Mouse (Mus musculus) urinary bladder, adult 2 months (tissue): ENCODE results near the gene Tnfrsf14. TPM values are rescaled to one million over a fixed set of nuclear protein-coding genes. Genes with fewer than 3 reads are reported as not detected.
A peak's percentile ranks its signal among the peaks of the same experiment; 100 is the strongest.

Source experiments
- DNase-seq: peaks from one replicate; pipeline ENCODE4 v3.0.0; 2022; ENCODE audit warnings: low spot score
- polyA plus RNA-seq: library from polyadenylated mRNA; depleted of rRNA; stranded (reverse); fragments of >200 nt; gene quantifications from 2 replicates; pipeline ENCODE4 v1.2.3, GENCODE M21; 2012

Tnfrsf14 gene
- polyA plus RNA-seq, 1 experiment, result 18.8 TPM

DNA sequence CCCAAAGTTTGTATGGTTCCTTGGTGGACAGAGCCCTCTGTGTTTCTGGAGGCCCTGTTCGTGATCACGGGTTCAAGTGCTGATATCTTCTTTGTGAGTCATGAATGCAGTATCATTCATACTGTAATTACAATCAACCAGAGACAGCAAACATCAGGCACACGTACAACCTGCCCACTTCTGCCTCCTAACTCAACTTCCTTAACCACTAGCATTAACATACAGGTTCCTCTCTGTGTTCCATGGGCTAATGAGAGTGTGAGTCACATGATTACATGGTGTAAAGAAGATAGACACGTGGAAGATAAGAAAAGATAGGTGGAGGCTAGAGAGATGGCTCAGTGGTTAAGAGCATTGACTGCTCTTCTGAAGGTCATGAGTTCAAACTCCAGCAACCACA lies 11.7 kb downstream of the Tnfrsf14 start:
- no peak for DNase-seq

DNA sequence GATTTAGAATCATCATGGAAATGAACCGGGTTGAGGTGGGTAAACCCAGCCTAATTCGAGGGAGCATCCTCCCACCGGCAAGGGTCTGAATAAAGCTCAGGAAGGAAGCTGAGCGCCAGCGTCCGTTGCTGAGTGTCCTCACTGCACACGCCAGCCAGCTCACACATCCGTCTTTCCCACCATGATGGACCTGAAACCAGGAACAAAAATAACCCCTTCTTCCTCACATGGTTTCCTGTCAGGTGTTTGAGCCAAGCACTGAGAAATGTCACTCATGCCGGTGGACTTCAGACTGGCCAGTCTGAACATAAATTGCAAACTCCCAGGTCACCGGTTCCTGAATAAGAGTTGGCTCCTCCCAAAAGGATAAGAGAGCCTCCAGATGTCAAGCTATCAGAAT lies 13.1 kb downstream of the Tnfrsf14 start:
- no peak for DNase-seq

DNA sequence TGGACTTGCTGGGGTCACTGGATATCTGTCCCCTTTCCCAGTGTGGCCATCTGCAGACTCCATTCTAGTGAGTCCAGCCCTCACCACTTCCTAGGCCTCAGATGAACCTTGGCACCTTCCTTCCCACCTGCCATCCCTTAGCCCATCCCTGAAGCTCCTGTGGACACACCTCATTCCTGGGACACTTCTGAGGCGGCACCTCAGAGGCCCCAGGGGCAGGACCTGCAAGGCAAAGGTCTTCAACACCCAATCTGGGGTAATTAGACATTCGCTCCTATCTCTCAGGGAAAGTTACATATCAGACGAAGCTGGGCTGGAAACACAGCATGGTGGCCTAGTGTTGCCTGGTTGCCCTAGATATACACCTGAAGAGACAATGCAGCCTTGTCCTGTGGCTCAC lies 13.7 kb downstream of the Tnfrsf14 start:
- DNase-seq, result no peak

DNA sequence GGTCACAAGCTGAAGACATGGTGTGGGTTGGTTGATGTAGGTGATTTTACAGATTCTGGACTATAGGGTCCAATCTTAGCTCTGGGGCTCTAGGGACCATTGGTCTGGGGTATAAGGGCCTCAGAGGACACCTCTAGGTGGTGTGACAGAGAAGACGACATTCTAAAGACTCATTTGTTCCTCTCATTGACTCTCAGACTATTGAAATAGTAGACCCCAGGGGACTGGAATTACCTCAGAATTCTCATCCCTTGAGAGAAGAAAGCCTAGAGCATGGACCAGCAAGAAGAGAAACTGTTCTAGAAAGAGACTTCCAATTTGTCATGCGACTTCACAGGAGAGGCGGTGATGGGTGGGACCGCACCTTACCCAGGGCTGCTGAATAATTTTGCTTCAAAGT lies 14.1 kb downstream of the Tnfrsf14 start:
- DNase-seq, result no peak

DNA sequence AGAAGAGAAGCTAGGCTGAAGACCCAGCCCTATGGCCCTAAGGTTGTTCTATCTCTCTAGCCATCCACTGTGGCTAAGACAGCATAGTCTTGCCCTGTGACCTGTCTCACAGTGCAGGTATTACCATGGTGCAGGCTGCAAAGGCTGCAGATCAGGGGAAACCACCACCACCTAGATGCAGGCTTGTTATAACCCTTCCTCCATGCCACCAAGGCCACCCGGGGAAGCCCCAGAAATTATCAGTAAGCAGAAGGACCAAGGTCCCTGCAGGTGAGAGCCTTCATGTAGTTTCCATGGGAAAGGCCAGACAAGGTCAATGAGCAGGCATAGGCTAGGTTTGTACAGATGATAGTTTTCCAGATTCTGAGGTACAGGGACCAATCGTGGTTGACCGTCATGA lies 14.5 kb downstream of the Tnfrsf14 start:
- DNase-seq, result no peak

DNA sequence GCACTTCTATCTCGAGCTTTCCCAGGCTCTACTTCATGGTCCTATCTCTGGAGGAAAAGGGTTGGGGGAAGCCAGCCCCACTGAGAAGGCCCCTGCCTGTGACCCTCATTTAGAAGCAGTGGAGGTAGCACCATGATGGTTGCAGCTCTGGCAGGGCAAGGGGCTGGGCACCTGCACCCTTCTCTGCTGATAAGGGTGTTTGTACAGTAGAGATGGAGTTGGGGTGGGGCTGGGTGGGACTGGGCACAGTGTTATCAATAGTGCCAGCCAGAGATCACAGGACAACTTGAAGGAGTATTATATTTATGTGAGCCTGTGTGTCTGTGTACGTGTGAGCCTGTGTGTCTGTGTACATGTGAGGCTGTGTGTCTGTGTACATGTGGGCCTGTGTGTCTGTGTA lies 16.7 kb downstream of the Tnfrsf14 start:
- no peak for DNase-seq

DNA sequence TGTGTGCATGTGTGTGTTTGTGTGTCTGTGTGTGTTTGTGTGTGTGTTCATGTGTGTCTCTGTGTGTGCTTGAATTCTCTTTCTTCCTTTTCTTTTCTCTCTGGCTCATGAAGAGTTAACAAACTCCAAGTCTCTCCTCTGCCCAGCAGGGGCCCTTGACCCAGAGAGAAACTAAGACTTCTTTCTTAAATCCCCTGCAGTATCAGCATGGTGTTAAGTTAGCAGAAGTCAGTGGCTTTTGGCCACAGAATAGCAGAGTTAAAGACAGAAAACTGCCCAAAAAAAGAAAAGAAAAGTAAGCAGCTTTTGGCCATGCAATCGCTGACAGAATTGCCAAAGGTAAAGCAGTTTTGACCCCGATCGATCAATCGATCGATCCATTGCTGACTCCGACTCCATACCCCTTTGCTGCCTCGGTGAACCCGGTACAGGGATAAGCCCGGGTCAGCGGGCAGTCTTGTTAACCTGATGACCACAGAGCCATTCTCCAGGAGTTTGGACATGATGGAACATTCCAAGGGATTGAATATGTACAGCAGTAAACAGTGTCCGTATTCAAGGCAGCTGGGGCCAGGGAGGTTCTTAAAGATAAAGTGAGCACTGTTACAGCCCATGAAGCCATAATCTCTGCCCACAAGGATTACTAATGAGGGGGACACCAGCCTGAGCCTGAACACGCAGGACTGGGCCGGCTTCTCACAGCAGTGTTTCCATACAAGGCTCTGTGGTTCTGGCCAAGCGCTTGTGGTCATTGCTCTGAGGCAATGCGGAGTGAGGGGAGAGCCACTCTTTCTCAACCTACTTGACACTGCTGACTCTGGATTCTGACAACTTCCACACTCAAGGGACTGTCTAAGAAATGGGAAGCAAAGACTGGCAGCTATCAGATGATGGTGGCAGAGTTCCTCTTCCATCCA lies 17.5 kb downstream of the Tnfrsf14 start:
- no peak for DNase-seq

DNA sequence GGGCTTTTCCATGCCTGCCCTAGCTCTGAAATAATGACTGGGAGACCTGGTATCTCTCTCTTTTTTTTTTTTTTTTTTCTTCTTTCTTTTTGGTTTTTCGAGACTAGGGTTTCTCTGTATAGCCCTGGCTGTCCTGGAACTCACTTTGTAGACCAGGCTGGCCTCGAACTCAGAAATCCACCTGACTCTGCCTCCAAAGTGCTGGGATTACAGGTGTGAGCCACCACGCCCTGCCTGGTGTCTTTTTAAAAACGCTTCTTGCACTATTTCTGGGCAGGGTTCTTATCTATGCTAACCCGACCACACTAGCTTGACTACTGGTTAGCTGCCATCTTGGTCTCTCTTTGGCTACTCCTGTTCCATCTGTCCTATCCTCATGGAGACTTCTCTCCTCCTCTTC lies 19.9 kb downstream of the Tnfrsf14 start:
- DNase-seq, result no peak

DNA sequence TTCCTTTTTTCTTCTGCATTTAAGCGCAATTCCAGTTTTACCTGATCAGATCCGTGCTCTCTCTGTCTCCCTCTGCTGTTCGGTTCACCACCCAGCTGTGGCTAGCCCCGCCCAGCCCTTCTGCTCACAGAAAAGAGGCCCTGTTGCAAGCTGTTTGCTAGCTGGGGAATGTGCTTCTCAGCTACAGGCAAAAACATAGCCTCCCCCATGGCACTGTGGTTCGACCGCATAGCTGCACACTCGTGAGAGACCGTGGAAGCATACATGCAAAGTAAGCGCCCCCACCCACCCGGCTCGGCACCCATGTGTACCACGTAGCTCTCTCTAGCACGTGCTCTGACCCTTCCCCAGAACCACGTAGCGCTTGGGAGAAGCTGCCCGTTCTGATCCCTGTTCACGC lies 20.5 kb downstream of the Tnfrsf14 start:
- DNase-seq, result no peak

DNA sequence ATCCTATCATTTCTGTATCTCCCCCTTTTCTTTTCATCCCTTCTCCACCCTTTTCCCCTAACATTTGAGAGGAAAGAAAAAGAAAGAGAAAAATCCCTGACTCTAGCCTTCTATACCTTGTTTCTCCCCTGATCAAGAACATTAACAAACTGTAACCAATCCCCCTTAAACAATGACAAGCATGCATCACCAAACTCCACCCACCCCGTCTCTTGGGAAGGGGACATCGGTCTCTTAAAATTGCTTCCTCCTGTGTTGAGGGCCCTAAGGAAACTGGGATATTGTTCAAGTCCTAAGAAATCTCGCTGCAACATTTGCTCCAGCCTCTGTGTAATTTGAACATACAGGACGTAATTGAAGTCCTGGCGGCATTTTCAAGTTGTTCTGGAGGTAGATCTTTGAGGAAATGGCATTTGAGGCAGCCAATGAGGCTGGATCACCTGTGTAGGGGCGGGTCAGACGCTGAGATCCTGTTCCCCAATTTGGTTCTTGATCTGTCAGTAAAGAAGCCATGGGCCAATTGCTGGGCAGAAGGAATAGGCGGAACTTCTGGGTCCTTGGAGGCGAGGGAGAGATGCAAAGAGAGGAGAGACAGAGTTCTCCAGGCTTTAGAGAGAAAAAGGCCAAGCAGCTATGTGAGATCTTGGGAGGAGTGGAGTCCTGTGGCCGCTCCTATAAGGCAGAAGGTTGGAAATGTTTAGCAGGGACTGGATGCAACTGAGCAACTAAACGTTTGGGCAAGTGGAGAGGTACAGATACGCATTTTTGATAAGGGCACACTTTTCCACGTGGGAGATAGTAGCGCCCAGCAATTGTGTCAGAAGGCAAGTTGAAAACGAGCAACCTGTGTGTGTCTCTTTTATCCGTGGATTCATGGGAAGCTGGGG lies 23.9 kb downstream of the Tnfrsf14 start:
- DNase-seq, result no peak

DNA sequence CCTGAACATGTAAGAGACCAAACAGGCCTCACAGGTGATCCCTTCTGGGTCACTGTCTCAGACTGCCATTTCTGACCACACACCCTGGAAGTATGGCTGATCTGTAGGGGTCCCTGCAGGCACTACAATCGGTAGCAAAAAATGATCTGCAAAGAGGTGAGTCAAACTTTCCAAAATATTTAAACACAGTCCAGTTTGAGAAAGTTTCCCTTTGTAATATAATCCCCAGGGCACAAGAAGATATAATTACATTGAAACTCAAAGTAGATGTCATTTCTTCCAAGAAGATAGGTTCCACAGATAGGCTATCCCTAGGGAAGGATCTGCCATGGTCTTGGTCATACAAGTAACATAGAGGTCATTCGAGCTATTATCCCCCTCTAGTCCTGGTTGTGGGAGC lies 26.0 kb downstream of the Tnfrsf14 start:
- DNase-seq, result no peak

DNA sequence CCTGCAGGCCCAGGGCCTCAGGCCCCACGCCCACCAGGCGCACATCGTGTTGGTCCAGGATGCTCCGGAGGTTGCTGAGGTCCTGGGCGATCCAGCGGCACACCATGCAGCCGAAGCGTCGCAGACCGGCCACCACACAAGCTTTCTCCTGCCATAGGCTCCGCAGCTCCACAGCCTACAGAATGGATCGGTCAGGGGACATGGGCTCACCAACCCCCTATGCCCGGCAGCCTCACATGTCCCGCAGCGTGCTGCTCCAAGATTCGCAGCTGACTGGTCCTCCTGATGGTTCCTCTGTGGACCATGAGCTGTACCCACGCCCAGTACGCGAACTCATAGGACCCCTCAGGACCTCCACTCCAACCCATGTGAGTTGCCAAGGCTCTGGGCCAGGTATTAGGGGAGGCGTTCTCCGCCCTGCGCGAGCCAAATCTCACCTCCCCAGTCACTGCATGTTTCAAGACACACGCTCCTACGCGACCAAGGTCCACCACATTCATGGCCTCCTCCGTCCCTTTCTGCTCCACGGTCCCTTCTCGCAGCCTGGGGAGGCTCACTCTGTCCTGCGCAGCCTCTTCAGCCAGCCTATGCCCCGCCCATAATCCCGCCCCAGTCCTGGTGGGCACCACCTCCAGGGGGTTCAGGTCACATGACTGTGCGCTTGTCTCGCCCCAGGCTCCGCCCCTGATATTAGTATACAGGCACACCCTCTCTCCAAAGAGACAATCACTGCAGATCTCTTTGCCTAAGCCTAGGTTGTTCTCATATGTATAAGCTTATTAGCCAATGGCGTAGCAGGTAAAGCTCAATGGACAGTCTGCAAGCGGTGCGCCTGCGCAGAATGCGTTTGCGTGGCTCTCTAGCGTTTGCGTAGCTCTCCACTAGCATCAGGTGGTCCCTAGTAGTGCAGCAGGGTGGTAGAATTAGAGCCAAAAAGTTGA lies 29.6 kb downstream of the Tnfrsf14 start, which contains the start of gene Fam213b:
Gene Fam213b, minus strand, starts transcription at position 630 of the 941 bp plus-strand sequence.
- peak; percentile 39 for DNase-seq

DNA sequence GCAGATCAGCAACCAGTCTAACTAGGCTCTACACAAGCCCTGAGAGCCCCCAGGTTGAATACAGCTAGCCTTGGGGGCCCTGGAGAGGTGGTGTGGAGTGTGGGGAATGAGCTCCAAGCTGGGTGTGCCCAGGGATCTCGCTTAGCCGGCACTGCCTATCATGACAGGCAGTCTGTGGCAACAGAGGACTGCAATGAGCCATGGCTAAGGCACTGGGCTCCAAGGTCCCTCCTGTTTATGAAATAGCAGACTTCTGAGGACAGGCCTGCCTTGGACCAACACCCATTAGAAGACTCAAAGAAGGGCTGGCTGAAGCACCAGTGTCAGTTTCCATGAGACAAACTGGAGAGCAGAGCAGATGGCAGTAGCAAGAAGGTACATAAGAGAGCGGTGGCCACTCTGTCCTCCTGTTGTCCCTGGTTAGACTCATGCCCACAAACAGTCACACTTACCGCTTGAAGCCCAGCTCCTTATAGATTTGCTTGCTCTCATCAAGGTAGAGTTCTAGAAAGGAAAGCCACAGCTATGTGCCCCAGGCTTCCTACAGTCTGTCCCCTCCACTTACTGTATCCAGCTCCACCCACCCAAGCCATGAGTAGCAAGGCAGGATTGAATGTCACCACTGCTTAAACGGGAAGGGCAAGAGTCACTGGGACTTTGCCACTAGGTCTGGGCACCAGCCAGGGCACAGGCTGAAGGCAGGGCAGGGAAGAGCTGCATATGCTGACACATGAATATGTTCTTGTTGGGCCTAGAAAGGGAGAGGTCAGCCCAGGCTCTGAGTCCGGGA lies 30.5 kb downstream of the Tnfrsf14 start:
- DNase-seq, result no peak

DNA sequence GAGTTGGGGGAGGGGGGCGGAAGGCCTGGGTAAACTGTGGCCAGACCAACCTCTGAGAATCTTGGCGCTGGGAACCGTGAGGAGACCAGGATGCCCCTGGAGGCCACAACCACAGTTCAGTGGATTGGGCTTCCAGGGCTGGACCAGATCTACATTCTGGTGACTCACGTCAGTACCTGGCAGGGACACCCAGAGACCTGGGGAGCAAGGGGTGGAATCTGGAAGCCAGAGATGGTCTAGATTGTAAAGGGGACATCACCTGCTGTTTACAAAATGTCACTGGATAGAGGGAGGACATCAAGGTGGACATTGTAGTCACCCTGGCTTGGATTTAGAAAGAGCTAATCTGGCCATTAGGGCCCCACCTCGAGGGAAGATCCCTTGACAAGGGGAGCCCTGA lies 32.8 kb downstream of the Tnfrsf14 start:
- no peak for DNase-seq

DNA sequence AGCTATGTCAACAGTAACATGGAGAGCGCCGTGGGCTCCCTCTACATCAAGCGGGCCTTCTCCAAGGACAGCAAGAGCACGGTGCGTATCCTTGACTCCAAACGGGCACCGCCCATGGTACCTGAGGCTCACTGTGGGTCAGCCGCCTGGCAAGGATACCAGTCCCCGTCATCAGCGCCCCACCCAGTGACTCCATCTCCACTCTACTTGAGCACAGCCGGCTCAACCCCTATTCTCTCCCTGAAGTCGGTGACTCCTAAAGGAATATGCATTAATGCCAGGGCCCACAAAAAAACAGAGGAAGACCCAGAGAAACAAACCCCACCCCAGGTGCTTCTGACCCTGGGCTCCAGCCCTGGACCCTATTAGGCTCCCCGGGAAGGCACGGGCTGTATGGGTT lies 37.5 kb downstream of the Tnfrsf14 start:
- DNase-seq, result no peak

DNA sequence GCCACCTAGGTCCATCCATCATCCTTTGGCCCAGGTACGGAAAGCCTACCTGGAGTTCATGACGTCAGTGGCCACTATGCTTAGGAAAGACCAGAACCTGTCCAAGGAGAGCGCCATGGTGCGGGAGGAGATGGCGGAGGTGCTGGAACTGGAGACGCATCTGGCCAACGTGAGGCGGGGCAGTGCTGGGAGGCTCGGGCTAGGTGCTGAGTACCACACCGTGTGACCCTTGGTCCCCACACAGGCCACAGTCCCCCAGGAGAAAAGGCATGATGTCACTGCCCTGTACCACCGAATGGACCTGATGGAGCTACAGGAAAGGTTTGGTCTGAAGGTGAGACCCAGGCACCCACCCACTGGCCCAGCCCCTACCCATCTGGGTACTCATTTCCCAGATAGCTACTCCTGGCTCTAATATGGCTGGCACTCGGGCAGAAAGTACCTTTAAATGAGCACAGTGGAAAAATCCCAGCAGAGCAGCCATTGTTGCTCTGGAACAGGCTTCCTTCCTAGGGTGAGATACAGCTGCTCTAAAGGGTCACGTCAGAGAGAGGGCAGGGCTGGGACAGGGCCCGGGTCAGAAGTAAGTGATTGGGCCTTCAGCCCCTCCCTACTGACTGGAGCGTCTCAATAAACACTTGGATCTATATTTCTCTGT lies 40.6 kb downstream of the Tnfrsf14 start:
- no peak for DNase-seq

DNA sequence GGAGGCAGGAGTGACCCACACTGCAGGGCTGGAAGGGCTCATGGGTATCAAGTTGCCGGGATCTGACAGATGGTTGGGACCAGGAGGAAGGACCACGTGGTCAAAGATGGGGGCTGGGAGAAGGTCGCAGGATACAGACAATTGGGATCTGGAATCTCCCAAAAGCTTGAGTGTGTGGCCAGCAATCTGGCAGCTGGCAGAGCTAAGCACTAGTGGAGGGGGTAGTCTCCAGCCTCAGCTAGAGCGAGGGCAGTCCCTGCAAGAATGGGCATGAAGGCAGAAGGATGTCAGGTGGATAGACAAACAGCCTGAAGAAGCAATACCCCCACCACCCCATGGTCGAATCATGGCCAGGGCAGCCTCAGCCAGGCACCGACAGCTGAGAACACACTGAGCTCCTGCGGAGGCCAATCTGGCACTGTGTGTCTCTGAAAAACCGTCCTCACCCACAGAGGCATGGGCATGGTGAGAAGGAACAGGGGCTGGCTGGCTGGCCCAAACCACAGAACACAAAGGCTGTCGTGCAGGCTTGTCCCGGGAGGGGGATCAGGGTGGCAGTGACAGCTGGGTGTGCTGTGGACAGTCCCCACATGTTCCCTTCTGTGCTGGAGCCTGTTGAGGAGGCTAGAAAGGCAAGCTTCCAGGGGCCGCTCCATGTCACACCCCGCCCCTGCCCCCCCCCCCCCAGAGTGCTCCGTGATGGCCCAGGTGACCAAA lies 41.3 kb downstream of the Tnfrsf14 start:
- DNase-seq, result no peak

DNA sequence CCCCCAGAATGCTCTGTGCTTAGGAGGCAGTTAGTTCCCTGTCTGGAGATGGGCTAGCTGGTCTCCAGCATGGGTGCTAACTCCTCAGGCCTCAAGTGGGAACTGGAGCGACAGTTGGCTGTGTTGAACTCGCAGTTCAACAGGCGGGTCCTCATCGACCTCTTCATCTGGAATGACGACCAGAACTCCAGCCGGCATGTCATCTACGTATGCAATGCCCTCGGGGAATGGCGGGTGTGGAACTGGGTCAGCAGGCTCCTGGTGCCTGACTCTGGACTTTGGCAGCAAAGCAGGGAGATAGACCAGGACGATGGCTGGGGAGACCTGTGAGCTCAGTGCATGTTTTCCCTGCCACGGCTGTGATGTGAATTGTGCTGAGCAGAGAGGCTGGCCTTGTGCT lies 42.9 kb downstream of the Tnfrsf14 start:
- DNase-seq, result no peak

DNA sequence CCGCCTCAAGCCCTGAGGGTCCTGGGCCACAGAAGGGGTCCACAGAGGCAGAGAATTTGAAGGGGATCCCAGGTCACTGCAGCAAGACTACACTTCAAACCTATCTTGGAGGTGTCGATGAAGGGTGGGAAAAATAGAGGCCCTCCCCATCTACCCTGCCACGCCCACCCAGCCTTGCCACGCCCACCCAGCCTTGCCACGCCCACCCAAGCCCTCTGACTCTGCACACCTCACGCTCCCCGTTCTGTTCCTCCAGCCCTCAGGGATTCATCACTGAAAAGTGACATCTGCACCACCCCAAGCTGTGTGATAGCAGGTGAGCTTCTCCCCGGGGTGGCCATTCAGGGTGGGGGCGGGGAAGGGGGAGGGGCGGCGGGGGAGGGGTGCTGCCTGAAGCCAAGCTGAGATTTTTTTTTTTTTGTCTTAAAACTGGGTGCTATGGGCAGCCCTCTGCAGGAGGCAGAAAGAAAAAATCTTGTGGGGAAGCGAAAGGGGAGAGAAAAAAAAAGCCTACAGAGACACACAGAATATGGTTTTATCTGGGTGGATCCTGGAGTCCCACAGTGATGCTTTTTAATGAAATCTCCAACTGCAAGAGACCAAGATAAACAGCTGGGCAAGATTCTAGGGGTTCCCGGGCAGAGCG lies 46.2 kb downstream of the Tnfrsf14 start:
- DNase-seq, result no peak
